Mouse (Mus musculus) megakaryocyte, adult 5-6 weeks (primary cell): ENCODE data around the gene Cdc37l1. TPM values are rescaled to one million over a fixed set of nuclear protein-coding genes. Genes with fewer than 3 reads are reported as not detected.

Experiments used
- ATAC-seq: 2 replicates; pipeline ENCODE4 v1.8.0; 2016; ENCODE audit warnings: mild to moderate bottlenecking, inconsistent platforms; ENCODE audit not compliant: poor library complexity, severe bottlenecking
- total RNA-seq, 2 experiments: library from RNA; stranded (forward) in 1 of 2; stranded (reverse) in 1 of 2; fragments of 153-499, 151-499 nt in 1 of 2; fragments of 221-1000, 200-1000 nt in 1 of 2; gene quantifications; 2 replicates each; pipeline versions ENCODE4 v1.2.3 to v1.2.4; 2015 to 2017

Gene Cdc37l1
- 25.6 and 33.3 TPM in 2 replicates for total RNA-seq (2015)
- 28.3 and 39.9 TPM in 2 replicates for total RNA-seq (2017)

DNA sequence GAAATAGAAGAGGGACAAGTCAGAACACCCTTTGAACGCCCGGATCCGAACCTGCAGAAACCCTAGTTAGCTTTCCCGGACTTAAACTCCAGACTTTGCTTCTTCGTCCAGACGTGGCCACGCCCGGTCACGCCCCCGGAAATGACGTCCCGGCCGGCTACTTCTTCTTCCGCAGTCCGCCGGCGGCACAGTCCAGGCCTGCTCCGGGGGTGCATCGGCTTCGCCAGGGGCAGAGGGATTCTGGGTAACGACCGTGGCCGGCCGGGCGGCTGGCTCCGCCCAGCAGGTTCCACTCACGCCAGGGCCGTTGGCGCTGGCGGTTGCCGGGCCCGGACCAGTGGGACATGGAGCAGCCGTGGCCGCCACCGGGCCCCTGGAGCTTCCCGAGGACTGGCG, at the start of gene Cdc37l1:
TSS of gene Cdc37l1 (plus strand) at position 159 of the 396 bp plus-strand sequence.
- ATAC-seq, result peak; percentile 99

DNA sequence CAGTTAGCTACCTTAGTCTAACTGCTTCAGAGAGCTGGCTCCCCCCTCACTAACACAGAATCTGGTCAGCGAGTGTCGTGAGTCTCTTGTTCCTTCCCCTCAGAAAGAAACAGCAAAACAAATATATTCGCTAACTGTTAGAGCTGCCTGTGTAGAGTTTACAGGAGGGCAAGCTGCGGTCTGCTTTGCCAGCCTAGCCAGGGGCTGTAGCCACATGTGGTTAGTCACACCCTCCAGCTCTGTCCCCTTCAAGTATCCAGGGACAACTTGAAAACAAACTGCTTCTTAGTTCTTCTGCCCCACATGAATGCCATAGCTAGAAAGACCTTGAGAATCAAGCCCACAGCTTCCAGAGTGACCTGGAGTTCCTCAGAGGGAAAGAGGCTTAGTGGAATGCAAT, 48.9 kb upstream of the Cdc37l1 start:
- no peak for ATAC-seq

DNA sequence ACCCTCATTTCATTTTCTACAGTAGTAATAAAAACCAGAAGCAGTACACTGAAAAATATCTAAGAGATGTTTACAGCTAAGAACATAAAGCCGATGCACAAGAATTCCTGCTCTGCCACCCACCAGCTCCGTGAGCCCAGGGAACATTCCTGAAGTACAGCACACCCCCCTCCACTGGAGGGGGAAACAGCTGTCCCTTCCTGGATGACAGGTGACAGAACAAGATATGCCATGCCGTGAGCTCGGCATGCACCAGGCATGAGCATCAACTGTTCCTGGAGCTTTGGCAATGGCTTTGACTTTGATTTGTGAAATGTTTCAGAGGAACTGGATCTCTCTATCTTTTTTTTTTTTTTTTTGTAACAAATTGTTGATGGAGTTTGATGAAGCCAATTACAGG, 43.4 kb upstream of the Cdc37l1 start:
- no peak for ATAC-seq

DNA sequence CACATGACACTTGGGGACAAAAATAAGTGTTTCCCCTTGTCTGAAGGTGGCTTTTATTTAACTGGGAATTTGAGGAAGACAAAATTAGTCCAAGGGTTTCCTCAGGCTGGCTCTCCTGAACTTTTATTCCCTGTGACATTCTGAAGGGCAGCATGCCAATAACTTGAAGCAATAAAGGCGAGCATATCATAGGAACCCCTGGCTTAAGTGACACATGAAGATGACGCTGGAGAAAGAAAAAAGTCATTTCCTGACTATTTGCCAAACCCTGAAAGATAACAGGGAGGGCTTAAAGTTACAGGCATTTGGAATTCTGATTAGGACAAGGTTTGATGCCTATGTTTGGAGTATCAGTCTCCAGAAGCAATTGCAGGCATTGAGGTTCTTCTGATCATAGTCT, 42.8 kb upstream of the Cdc37l1 start:
- no peak for ATAC-seq

DNA sequence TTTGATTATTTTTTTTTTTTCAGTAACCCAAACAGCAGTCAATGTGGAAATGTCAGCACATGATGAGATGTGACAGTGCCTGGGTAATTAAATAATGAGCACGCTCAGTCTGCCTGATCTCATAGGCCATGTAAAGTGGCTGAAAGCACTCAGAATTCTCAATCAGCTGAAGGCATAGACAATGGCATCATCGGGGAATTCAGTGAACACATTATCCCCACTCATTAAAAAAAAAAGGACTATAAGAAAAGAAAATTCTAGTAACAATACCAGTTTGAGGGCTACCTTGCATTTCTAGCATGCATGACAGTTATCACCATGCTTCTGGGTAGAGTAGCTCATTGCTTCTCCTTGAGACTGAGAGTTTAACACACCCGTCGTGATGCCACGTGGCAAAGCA, 38.9 kb upstream of the Cdc37l1 start:
- no peak for ATAC-seq

DNA sequence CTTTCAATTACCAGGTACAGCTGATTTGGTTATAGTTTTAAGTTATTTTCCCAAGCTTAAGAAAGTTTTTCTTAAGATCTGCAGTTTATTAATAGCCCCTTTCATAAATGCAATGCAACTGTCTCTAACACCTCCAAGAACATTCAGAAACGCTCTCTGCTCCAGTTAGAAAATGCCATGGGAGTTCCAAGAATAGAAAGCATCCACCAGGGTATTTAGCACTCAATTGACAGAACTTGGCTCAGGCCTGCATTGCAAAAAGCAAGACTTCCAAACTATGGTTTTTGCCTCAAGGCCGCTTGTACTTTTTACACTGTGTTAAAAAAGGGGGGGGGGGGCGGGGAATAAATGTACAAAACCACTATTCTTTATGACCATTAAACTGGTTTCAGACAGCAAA, 27.0 kb upstream of the Cdc37l1 start:
- ATAC-seq, result no peak

DNA sequence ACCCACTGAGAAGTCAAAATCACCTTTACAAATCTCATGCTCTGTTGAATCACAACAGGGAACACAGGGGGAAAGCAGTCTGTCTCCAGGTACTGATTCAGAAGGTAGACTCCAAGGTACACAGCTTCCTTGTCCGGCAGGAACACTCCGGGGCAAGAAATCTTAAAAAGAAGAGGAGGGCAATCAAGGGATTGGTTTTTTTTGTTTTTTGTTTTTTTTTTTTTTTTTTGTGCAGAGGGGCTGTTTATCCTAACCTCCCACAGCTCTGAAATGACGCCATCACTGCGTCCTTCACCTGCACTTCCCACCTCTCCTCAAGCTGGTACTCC, 26.7 kb upstream of the Cdc37l1 start:
- no peak for ATAC-seq

DNA sequence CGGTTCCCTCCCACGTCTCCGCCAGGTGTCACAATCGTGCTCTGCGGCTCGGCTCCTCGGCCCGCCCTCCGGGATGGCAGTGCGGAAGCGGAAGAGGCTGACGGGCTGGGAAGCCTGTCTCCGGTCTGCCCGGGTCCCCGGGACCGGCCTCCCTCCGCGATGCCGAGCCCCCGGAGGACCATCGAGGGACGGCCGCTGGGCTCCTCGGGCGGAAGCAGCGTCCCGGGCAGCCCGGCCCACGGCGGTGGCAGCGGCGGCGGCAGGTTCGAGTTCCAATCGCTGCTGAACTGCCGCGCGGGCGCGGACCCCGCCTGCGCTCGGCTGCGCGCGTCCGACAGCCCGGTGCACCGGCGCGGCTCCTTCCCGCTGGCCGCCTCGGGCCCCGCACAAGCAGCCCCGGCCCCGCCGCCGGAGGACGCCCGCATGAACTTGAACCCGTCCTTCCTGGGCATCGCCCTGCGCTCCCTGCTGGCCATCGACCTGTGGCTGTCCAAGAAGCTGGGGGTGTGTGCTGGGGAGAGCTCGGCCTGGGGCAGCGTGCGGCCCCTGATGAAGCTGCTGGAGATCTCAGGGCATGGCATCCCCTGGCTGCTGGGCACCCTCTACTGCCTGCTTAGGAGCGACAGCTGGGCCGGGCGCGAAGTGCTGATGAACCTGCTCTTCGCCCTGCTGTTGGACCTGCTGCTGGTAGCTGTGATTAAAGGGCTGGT, 26.2 kb upstream of the Cdc37l1 start, which contains the start of gene Plpp6:
TSS of gene Plpp6 (plus strand) at position 112 of the 710 bp plus-strand sequence.
- peak; percentile 90 for ATAC-seq

DNA sequence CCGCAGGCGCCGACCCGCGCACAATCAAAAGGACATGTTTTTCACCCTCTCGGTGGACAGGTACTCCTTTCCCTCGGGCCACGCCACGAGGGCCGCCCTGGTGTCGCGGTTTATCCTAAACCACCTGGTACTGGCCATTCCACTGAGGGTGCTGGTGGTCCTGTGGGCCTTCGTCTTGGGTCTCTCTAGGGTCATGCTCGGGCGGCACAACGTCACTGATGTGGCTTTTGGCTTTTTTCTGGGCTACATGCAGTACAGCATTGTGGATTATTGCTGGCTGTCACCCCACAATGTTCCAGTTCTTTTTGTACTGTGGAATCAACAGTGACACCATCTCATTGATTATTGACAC, 25.6 kb upstream of the Cdc37l1 start:
- ATAC-seq, result no peak

DNA sequence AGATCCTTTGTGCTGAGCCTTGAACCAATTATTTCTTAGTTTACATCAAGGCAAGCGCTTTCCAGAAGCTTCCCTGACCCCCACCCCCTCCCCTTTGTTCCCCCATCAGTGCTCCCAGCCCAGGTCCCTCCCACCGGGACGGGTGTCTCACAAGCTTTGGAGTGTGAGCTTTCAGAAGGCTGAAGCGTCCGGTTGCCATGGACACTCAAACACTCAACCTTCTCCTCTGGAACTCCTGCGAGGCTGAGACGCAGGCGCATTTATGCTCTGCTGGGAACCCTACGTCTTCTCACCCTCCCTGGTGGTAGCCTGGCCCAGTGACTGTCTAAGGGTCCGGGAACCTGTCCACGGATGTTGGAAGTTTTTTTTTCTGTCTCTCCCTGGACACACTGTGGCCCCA, 22.5 kb upstream of the Cdc37l1 start, which contains the start of gene 4430402I18Rik:
TSS of gene 4430402I18Rik (minus strand) at position 149 of the 400 bp plus-strand sequence.
- ATAC-seq, result no peak

DNA sequence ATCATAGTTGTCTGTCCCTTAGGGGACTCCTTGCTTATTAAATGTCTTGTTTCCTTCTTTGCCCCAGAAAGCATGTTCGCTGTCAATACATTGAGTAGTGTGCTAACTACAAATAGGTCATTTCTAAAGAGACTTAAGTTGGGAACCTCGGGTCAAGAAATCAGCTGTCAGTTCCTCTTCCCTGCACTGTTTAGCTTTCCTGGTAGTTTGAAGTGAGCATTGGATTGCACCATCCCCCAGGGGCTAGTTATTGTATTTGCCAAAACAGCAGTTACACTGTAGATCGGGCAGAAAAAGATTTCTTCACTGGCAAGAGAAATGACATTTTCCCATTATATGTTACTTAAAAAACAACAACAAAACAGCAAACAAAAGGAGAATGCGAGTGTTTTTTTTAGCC, 22.0 kb upstream of the Cdc37l1 start:
- ATAC-seq, result no peak

DNA sequence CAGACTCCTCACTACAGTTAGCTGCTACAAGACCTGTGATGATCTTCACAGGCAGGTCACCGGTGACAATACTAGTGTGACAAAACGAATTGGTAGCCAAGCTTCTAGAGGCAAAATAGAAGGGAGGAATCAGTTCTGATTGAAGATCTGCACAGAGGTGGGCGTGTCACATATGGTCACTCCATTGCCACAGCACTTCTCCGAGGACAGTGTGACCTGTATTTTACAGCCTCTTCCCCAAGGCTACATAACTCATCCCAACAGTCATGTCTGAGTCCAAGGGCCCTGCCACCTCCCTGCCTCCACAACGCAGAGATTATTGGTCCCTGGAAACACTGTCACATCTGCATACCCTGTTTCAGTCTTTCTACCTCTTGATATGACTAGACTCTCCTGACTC, 20.9 kb upstream of the Cdc37l1 start:
- no peak for ATAC-seq

DNA sequence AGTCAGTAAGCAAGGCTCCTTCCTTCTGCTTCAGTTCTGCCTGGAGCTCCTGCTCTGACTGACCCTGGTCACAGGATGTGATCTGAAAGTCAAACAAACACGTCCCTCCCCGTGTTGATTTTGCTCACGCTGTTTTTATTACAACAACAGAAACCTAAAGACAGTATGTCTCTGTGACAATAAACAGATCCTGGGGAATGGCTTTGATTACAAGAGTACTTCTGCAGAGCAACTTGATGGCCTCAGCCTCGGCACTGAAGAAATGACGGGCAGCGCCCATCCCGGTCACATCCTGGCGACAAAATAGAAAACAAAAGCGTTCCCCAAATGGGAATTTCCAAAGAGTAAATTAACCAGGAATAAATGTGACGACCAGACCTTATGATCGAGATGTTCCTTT, 19.9 kb upstream of the Cdc37l1 start:
- ATAC-seq, result no peak

DNA sequence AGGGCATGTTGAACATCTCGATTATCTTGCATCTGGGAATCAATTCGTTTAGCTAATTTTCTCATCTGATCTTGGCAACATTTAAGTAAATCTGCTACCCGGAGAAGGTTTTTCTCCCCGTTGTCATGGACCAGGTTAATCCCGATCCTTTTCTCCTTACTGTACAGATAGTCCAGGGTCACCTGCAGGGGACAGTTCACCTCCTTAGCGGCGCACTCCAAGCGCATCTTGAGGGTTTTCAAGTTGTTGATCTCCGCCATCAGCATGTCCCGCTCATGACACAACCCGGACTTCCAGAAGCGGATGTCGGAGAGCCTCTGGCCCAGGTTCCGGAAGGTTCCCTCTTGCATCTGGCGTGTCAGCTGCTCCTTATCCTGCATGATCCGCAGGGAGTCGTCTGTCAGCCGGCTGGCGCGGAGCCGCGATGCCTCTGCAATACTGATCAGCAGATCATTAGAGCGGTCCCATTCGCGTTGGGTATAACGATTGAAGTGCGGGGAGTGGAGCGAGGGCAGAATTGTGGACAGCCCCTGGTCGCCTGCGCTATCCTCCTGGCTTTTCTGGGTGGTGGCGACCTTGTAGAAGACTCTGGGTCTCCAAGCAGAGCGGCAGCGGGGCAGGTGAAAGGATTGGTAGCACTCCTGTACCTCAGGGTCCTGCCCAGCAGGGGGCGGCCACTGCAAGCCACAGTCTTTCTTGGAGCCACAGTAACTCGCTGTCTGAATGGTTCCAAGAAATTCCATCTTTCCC, 15.1 kb upstream of the Cdc37l1 start:
- peak; percentile 98 for ATAC-seq

DNA sequence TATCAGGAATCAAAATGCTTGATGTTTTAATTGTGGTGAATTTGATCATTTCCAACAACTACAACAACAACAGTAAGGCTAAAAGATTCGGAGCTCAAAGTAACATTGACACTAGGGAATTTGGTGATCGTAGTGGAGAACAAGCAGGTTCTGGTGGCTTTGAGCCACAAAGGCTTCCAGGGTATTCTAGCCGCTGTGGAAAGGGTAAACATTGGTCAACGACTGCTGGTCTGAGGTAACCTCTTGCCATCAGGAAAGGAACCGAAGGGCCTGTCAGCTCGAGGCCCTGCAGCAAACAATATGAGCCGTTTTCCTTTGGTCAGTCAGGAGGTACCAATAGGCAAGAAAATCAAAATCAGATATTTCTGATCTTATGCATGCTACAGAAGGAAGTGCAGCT, 7.5 kb upstream of the Cdc37l1 start:
- no peak for ATAC-seq

DNA sequence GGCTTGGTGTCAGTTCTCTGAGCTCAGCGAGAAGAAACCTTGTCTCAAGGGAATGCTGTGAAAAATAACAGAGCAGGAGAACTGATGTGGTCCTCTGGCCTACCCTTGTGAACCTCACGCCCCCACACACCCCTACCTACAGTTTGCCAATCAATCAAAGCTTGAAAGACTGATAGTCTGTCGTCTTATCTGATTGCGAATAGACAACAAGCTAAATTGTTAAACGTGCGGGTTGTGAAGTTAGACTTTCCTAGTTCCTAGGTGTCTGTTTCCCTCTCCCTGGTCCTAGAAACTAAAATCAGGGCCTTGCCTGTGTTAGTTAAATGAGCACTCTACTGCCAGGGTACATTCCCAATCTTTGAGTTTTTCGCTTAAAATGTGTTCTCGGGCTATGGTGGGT, 637 bp upstream of the Cdc37l1 start:
- ATAC-seq, result no peak

DNA sequence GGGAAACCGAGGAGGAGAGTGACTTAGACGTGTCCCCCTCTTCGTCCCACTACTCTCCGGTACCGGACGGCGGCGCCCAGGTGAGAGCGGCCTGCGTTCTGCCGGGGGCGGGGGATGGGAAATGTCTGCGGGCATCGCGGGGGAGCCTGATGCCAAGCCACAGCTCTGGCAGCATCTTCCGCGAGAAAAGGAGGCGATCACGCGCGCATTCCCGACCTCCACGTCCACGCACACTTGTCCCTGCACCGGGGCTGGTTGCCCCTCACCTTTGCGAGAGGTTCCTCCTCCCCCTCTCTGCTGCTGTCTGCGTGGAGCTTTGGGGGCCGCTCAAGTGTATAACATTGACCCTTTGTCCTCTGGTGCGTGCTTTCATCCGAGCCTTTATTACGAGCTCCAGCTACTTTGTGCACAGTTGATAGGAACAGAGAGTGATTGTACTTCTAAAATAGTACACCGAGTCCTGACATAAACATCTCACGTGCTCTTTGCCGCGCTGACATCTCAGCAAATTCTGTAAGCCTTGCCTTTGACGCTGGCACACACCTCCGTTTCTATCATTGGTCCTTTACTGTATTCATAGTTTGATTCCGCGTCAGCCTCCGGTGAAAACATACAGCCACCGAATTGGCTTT, 554 bp downstream of the Cdc37l1 start:
- peak; percentile 25 for ATAC-seq

DNA sequence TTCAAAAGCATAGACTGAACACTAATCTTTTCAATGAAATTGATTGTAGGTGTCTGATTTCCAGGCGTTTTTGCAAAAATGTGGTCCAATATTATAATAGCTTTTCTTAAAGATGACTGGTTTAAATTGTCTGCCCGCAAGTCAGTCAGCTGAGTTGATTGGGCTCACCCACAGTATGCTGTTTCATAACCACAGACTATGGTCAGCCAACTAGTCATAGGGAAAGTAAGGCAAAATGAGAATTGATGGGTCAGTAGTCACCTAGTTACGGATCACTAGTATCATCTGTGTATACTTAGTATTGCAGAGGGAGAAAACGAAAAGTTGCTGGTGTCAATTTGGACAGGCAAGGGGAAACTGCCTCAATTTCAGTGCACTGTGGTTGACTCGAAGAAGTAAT, 1.2 kb downstream of the Cdc37l1 start:
- ATAC-seq, result no peak

DNA sequence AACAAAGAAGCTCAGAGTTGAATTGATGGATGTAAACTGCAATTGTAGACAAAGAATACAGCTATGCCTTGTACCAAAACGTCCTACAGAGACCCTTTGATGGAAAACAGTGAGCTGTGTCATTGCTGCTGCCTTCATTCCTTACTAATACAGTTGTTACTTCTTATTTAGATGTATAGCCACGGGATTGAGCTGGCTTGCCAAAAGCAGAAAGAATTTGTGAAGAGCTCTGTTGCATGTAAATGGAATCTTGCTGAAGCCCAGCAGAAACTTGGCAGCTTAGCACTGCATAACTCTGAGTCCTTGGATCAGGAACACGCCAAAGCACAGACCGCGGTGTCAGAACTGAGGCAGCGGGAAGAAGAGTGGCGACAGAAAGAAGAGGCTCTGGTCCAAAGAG, 4.7 kb downstream of the Cdc37l1 start:
- no peak for ATAC-seq

DNA sequence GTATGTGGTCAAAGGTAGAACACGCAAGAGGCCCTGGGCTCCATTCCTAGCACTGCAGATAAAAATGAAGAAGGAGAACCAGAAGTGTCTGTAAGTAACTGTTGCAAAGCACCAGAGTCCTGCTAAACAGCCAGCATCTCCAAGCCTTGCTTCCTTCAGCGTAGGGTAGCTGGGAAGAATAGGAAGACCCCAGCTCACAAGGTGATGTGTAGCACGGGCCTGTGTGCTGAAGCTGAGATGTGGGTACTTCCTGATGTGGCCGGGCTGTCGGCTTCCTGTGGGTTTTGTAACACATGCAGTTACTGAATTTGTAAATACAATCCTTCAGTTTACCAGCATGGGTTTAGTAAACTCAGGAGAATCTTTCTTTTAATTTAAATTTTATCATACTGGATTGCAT, 5.2 kb downstream of the Cdc37l1 start:
- peak; percentile 46; the same call in 1 of the 2 replicates for ATAC-seq

DNA sequence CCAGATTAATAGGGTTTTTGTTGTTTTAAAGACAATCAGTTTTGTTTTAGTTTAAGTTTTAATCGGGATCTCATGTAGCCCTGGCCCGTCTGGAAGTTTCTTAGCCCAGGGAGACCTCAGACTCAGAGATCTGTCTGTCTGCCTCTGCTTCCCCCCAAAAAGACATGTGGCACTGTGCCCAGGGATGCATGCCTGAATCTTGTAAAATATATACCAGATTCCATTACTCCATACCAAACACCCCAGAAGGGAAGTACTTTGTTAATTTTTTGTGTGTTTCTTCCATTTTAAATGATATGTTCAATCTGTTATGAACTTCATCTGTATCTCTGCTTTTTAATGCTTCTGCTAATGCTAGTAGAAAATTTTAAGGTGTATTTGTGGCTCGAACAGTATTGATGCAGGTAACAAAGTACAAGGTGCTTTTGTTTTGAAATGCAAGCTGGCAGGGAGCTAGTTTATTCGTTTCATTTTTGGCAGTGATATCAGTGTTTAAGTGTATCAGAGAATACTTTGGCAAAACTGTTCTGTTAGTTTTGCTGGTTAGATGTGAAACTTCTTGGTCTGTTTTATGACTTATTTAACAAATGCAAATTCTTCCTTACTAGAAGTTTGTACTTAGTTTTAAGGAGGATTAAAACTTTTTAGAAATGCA, 8.0 kb downstream of the Cdc37l1 start:
- ATAC-seq, result no peak
